In genomic region chr12:17221891-17222428, GRCm38 (mm10) we compare ENCODE assay signal across 11 mouse cellular contexts. TPM values are rescaled to one million over a fixed set of nuclear protein-coding genes. Genes with fewer than 3 reads are reported as not detected.
A peak's percentile ranks its signal among the peaks of the same experiment; 100 is the strongest.
DNase-seq lines count a peak whose midpoint lies in the region; ATAC-seq and TF ChIP-seq lines count a peak whose summit lies in the region.
"Had no signal": no experiment of that assay in that cellular context is flagged by ENCODE, and none has a peak within 500 bp of the region (broad histone marks: within the 10 kb centered on the region; RNA-seq: fewer than 3 reads in every experiment).

No protein-coding gene starts in this region.

- H3K9ac ChIP-seq in liver, postnatal 0 days (replicated peaks) = no peak overlapping the region
- no peak overlapping the region for H3K9ac ChIP-seq in liver, embryonic 12.5 days
- H3K9ac ChIP-seq: embryonic facial prominence, embryonic 15.5 days; hindbrain, embryonic 12.5 days; liver, embryonic 13.5 days had no signal

- no peak for TF ChIP-seq EP300 in liver, postnatal 0 days (IDR thresholded peaks at IDR 0.05; ENCODE audit: low read depth)

- intact Hi-C loops in left cerebral cortex, postnatal 4 days (cut with DNase I) = no loop called here

- no peak overlapping the region for H3K4me3 ChIP-seq in liver, postnatal 0 days (ENCODE audit: low read depth, low read length)
- H3K4me3 ChIP-seq in liver, embryonic 12.5 days = no peak overlapping the region
- H3K4me3 ChIP-seq: embryonic facial prominence, embryonic 15.5 days; hindbrain, embryonic 12.5 days; liver, embryonic 13.5 days had no signal

- H3K4me1 ChIP-seq in liver, postnatal 0 days (ENCODE audit: insufficient read depth) = no peaks in the 10 kb centered on the region
- H3K4me1 ChIP-seq in liver, embryonic 12.5 days = no peaks in the 10 kb centered on the region
- H3K4me1 ChIP-seq: embryonic facial prominence, embryonic 15.5 days; hindbrain, embryonic 12.5 days; liver, embryonic 13.5 days had no signal

- H3K9me3 ChIP-seq in liver, postnatal 0 days (ENCODE audit: low read length) = no peaks in the 10 kb centered on the region
- H3K9me3 ChIP-seq in liver, embryonic 12.5 days (replicated peaks) = no peaks in the 10 kb centered on the region
- H3K9me3 ChIP-seq: embryonic facial prominence, embryonic 15.5 days; hindbrain, embryonic 12.5 days; liver, embryonic 13.5 days had no signal

- H3K27me3 ChIP-seq in liver, postnatal 0 days (ENCODE audit: insufficient read depth, low read length) = no peaks in the 10 kb centered on the region
- H3K27me3 ChIP-seq in liver, embryonic 12.5 days (replicated peaks) = 0 out of 2 replicates have a peak, but pooled peaks cover 3% of the 10 kb centered on the region
- H3K27me3 ChIP-seq: embryonic facial prominence, embryonic 15.5 days; hindbrain, embryonic 12.5 days; liver, embryonic 13.5 days had no signal

- no peak for ATAC-seq in liver, postnatal 0 days
- ATAC-seq in liver, embryonic 12.5 days = no peak

- H3K36me3 ChIP-seq in liver, postnatal 0 days (replicated peaks; ENCODE audit: insufficient read depth, low read length) = no peaks in the 10 kb centered on the region
- H3K36me3 ChIP-seq in liver, embryonic 12.5 days = no peaks in the 10 kb centered on the region
- H3K36me3 ChIP-seq: embryonic facial prominence, embryonic 15.5 days; hindbrain, embryonic 12.5 days; liver, embryonic 13.5 days had no signal

- 42% methylated on average over 5 of the region's 5 CpGs for WGBS in liver, postnatal 0 days (ENCODE audit: insufficient replicate concordance)
- WGBS in liver, embryonic 12.5 days (ENCODE audit: insufficient replicate concordance) = 32% methylated on average over 5 of the region's 5 CpGs

- peak; percentile 20 for DNase-seq in adrenal gland, adult 2 months
- DNase-seq in adrenal gland, adult 18-20 months (ENCODE audit: low spot score in 2 of 2) = no peak
- DNase-seq in liver, postnatal 0 days = peak; percentile 21
- DNase-seq in c-Kit-positive CD71-positive TER-119-positive erythroid progenitor cells, embryonic 14.5 days (ENCODE audit: low spot score) = peak; percentile 9
- peak; percentile 65 for DNase-seq in retina, embryonic 14.5 days (ENCODE audit: low spot score)
- no peak for DNase-seq in right cerebral cortex, adult 2 months (ENCODE audit: low spot score in 2 of 2)
- DNase-seq in left cerebral cortex, postnatal 4 days = no peak
- DNase-seq: liver, embryonic 13.5 days had no signal

- H3K27ac ChIP-seq in liver, postnatal 0 days (ENCODE audit: low read depth) = no peak overlapping the region
- no peak overlapping the region for H3K27ac ChIP-seq in liver, embryonic 12.5 days
- H3K27ac ChIP-seq: embryonic facial prominence, embryonic 15.5 days; hindbrain, embryonic 12.5 days; liver, embryonic 13.5 days had no signal

- peak; percentile 67 for TF ChIP-seq CTCF in liver, postnatal 0 days (IDR thresholded peaks at IDR 0.05; ENCODE audit: low read depth)

- H3K4me2 ChIP-seq in liver, postnatal 0 days (ENCODE audit: low read depth, low read length) = no peak overlapping the region
- H3K4me2 ChIP-seq in liver, embryonic 12.5 days = no peak overlapping the region
- H3K4me2 ChIP-seq: embryonic facial prominence, embryonic 15.5 days; hindbrain, embryonic 12.5 days; liver, embryonic 13.5 days had no signal

RNA-seq across cellular contexts. Expression of gene Pdia6, which starts 44.4 kb away (rescaled TPM):
- total RNA-seq in adrenal gland, adult 2 months (2021) = 100 to 1,000 TPM; 153 to 218 TPM
- 14.0 and 18.3 TPM in 2 replicates for polyA plus RNA-seq in adrenal gland, adult 2 months (2012; rRNA removed)
- total RNA-seq in adrenal gland, adult 18-20 months (2021) = 100 to 1,000 TPM; 175 to 178 TPM
- 133 and 141 TPM in 2 replicates for polyA plus RNA-seq in liver, postnatal 0 days (2015; fragmentation: Nextera tagmentation; extraction: Ambion mirVana)
- 309 and 312 TPM in 2 replicates for polyA plus RNA-seq in liver, embryonic 12.5 days (2016; fragmentation: Nextera tagmentation; extraction: Ambion mirVana)
- 100 to 1,000 TPM; 187 to 196 TPM for total RNA-seq in left cerebral cortex, postnatal 4 days (2021)

RNA-seq across cellular contexts. Expression of gene Kcnf1, which starts 45.3 kb away (rescaled TPM):
- under 1 TPM; 0.17 to 0.69 TPM for total RNA-seq in adrenal gland, adult 2 months (2021)
- polyA plus RNA-seq in adrenal gland, adult 2 months (2012; rRNA removed) = 0.19 and 0.28 TPM in 2 replicates
- total RNA-seq in adrenal gland, adult 18-20 months (2021) = under 1 TPM; 0.33 to 0.51 TPM
- polyA plus RNA-seq in liver, postnatal 0 days (2015; fragmentation: Nextera tagmentation; extraction: Ambion mirVana) = 0.14 and 0.17 TPM in 2 replicates
- polyA plus RNA-seq in liver, embryonic 12.5 days (2016; fragmentation: Nextera tagmentation; extraction: Ambion mirVana) = 0.41 and 0.49 TPM in 2 replicates
- 10 to 100 TPM; 35.1 to 36.1 TPM for total RNA-seq in left cerebral cortex, postnatal 4 days (2021)

Comparison
In these comparisons a context has a peak if more than half of its experiments do, and no peak if none do; other contexts are left out.
1. DNase-seq: peak in adrenal gland, adult 2 months (single experiment), liver, postnatal 0 days (single experiment), c-Kit-positive CD71-positive TER-119-positive erythroid progenitor cells, embryonic 14.5 days (single experiment) and retina, embryonic 14.5 days (single experiment); none in adrenal gland, adult 18-20 months (0 of 2), right cerebral cortex, adult 2 months (0 of 2) and left cerebral cortex, postnatal 4 days (single experiment).
2. RNA of gene Kcnf1, which starts 45.3 kb away (total RNA-seq): 35.1 to 36.1 TPM in left cerebral cortex, postnatal 4 days; 0.17 to 0.69 TPM in adrenal gland, adult 2 months and 0.33 to 0.51 TPM in adrenal gland, adult 18-20 months; every median in the first group is over 10 times any median in the second.